Mouse (Mus musculus) ES-Bruce4 (cell line): ENCODE measurements around the gene Atp6v0a2. TPM values are rescaled to one million over a fixed set of nuclear protein-coding genes. Genes with fewer than 3 reads are reported as not detected.

Experiments used
- H3K27ac ChIP-seq: 2 replicates; pipeline ENCODE4 v1.5.1; 2012; ENCODE audit warnings: low read length, inconsistent platforms; ENCODE audit not compliant: insufficient read depth
- H3K27me3 ChIP-seq: 2 replicates; pipeline ENCODE4 v1.6.1; 2012; ENCODE audit warnings: mild to moderate bottlenecking, low read length, inconsistent platforms; ENCODE audit not compliant: control insufficient read depth, poor library complexity, insufficient read depth, severe bottlenecking
- H3K36me3 ChIP-seq: 2 replicates; pipeline ENCODE4 v1.6.1; 2012; ENCODE audit warnings: inconsistent platforms, mild to moderate bottlenecking, low read length, moderate library complexity; ENCODE audit not compliant: control insufficient read depth, poor library complexity, insufficient read depth, severe bottlenecking
- H3K4me1 ChIP-seq: one replicate; pipeline ENCODE4 v1.8.1; 2011; ENCODE audit warnings: low read length; ENCODE audit not compliant: control insufficient read depth, insufficient read depth
- H3K4me3 ChIP-seq: 2 replicates; pipeline ENCODE4 v1.5.1; 2011; ENCODE audit warnings: low read depth, mild to moderate bottlenecking, low read length
- H3K9ac ChIP-seq: 2 replicates; pipeline ENCODE4 v1.6.1; 2012; ENCODE audit warnings: low read depth, mild to moderate bottlenecking, inconsistent platforms; ENCODE audit not compliant: poor library complexity, severe bottlenecking
- H3K9me3 ChIP-seq: replicated peaks from 2 replicates; pipeline ENCODE4 v1.6.1; 2012; ENCODE audit warnings: mild to moderate bottlenecking, low read length, inconsistent platforms; ENCODE audit not compliant: control insufficient read depth, poor library complexity, insufficient read depth, severe bottlenecking
- CTCF ChIP-seq: IDR thresholded peaks from one replicate; pipeline ENCODE4 v1.8.1; 2011; ENCODE audit warnings: low read depth, low read length
- EP300 ChIP-seq: IDR thresholded peaks from 2 replicates; pipeline ENCODE4 v1.6.1; 2011; ENCODE audit warnings: low read depth, low read length; ENCODE audit not compliant: insufficient read depth
- POLR2A ChIP-seq: IDR thresholded peaks from one replicate; pipeline ENCODE4 v1.8.1; 2011; ENCODE audit warnings: low read length; ENCODE audit not compliant: insufficient read depth
- polyA plus RNA-seq: library from polyadenylated mRNA; stranded (reverse); fragments of >200 nt; gene quantifications from 2 replicates; pipeline ENCODE4 v1.2.4, GENCODE M21; 2011; ENCODE audit warnings: low read depth; ENCODE audit not compliant: missing spikeins, insufficient read depth, insufficient read length

The Atp6v0a2 gene
- polyA plus RNA-seq, 1 experiment, result 16.8 TPM

- Histone ChIP-seq H3K4me1 (no peaks in the 10 kb centered on the region), H3K27ac (no peak overlapping the region), H3K36me3 (no peaks in the 10 kb centered on the region), H3K4me3 (no peak overlapping the region), H3K9ac (no peak overlapping the region), H3K27me3 (no peaks in the 10 kb centered on the region), H3K9me3 (no peaks in the 10 kb centered on the region)
- no peak for TF ChIP-seq CTCF
- no peak for TF ChIP-seq EP300
- no peak for TF ChIP-seq POLR2A
Observed at GRCm38 (mm10) chr5:124621362-124621761, 7.0 kb upstream of the Atp6v0a2 start.

- no peaks in the 10 kb centered on the region for H3K27me3 ChIP-seq
- TF ChIP-seq CTCF (no peak), EP300 (no peak), POLR2A (no peak)
- no peaks in the 10 kb centered on the region for H3K9me3 ChIP-seq
- H3K36me3 ChIP-seq, result no peaks in the 10 kb centered on the region
- H3K27ac ChIP-seq, result no peak overlapping the region
- no peak overlapping the region for H3K9ac ChIP-seq
- H3K4me1 ChIP-seq, result no peaks in the 10 kb centered on the region
- no peak overlapping the region for H3K4me3 ChIP-seq
Observed at GRCm38 (mm10) chr5:124622890-124623289, 5.5 kb upstream of the Atp6v0a2 start.

GRCm38 (mm10) chr5:124624291-124624690, 4.1 kb upstream of the Atp6v0a2 start:
- TF ChIP-seq CTCF (no peak), POLR2A (no peak), EP300 (no peak)
- H3K36me3 ChIP-seq, result no peaks in the 10 kb centered on the region
- H3K9ac ChIP-seq, result no peak overlapping the region
- no peaks in the 10 kb centered on the region for H3K9me3 ChIP-seq
- no peaks in the 10 kb centered on the region for H3K27me3 ChIP-seq
- no peaks in the 10 kb centered on the region for H3K4me1 ChIP-seq
- H3K4me3 ChIP-seq, result no peak overlapping the region
- H3K27ac ChIP-seq, result no peak overlapping the region

GRCm38 (mm10) chr5:124629641-124630040, 1.3 kb downstream of the Atp6v0a2 start:
- no peak for TF ChIP-seq POLR2A
- Histone ChIP-seq H3K36me3 (no peaks in the 10 kb centered on the region), H3K27me3 (no peaks in the 10 kb centered on the region), H3K27ac (no peak overlapping the region), H3K9ac (peak overlapping the region; percentile 75), H3K9me3 (no peaks in the 10 kb centered on the region), H3K4me1 (peaks cover 1% of the 10 kb centered on the region), H3K4me3 (peak overlapping the region; percentile 81)

GRCm38 (mm10) chr5:124631685-124632084, 3.3 kb downstream of the Atp6v0a2 start:
- Histone ChIP-seq H3K4me1 (peaks cover 1% of the 10 kb centered on the region), H3K27ac (no peak overlapping the region), H3K4me3 (no peak overlapping the region), H3K9me3 (no peaks in the 10 kb centered on the region), H3K27me3 (no peaks in the 10 kb centered on the region), H3K9ac (no peak overlapping the region), H3K36me3 (no peaks in the 10 kb centered on the region)
- no peak for TF ChIP-seq POLR2A
- TF ChIP-seq CTCF, result no peak
- TF ChIP-seq EP300, result no peak

- Histone ChIP-seq H3K27me3 (no peaks in the 10 kb centered on the region), H3K4me1 (peaks cover 1% of the 10 kb centered on the region), H3K27ac (no peak overlapping the region), H3K36me3 (no peaks in the 10 kb centered on the region), H3K9me3 (no peaks in the 10 kb centered on the region), H3K9ac (no peak overlapping the region), H3K4me3 (no peak overlapping the region)
- TF ChIP-seq CTCF (no peak), EP300 (no peak), POLR2A (no peak)
Observed at GRCm38 (mm10) chr5:124632461-124632860, 4.1 kb downstream of the Atp6v0a2 start.

GRCm38 (mm10) chr5:124633425-124633824, 5.0 kb downstream of the Atp6v0a2 start:
- H3K36me3 ChIP-seq, result no peaks in the 10 kb centered on the region
- TF ChIP-seq EP300, result no peak
- TF ChIP-seq CTCF, result no peak

More at GRCm38 (mm10) chr5:124633425-124633824, 5.0 kb downstream of the Atp6v0a2 start:
- Histone ChIP-seq H3K4me3 (no peak overlapping the region), H3K4me1 (peaks cover 1% of the 10 kb centered on the region), H3K9ac (no peak overlapping the region), H3K27me3 (no peaks in the 10 kb centered on the region), H3K9me3 (no peaks in the 10 kb centered on the region), H3K27ac (no peak overlapping the region)
